Mouse (Mus musculus) left cerebral cortex, postnatal 4 days (tissue): Measurements from ENCODE around the gene Hsd17b11. TPM values are rescaled to one million over a fixed set of nuclear protein-coding genes. Genes with fewer than 3 reads are reported as not detected.
"Not testable (repeated sequence)": the region's sequence is repeated elsewhere in the genome, so short reads cannot be mapped to it uniquely, and the experiment has no call there.

Experiments used
- DNase-seq: peaks from one replicate; pipeline ENCODE4 v3.0.0-alpha.2; 2022
- intact Hi-C: fragments of 180-260 bp; cut with DNase I; formaldehyde crosslinking; loops from one replicate; pipeline ENCODE4 v1.15.1; 2025
- total RNA-seq, 2 experiments: library from RNA; stranded (reverse); gene quantifications; 2 replicates each; pipeline ENCODE4 v1.2.3; 2021

The Hsd17b11 gene
- total RNA-seq, 2 experiments from 2014 or later: 20.2 to 22.6 TPM

DNA sequence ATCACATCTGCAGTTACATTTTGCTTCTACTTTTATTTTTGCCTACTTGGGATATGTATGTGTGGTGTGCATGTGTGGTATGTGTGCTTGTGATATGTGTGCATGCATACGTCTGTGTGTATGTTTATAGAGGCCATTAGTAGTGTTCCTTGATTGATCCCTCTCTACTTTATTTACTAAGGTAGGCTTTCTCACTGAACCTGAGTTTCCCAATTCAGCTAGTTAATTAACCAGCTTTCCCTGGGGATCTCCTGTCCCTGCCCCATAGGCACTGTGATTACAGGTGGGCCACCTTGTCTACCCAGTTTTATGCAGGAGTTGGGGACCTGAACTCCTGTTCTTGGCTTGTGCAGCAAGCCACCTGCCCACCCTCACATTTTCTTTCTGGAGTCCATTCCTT is 15.0 kb upstream of the Hsd17b11 start:
- intact Hi-C loops: no loop called here
- no peak for DNase-seq

DNA sequence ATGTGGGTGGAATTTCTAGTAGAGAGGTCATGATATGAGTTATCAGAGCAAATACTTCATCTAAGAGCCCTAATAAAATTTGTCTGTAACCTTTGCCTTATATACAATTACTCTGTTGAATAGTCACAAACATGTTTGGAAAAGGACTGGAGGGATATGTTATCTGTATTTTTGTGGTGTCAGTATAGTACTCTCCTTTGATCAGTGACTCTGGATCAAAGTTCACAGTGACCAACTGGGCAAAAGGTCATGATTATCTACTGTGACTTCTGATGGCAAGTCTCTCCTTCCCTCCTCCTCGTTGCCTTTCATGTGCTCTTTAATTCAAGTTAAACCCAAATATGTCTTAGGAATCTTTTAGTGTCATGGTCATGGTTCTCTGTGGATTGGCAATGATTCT is 14.1 kb upstream of the Hsd17b11 start:
- DNase-seq: no peak
- intact Hi-C loops: no loop called here

DNA sequence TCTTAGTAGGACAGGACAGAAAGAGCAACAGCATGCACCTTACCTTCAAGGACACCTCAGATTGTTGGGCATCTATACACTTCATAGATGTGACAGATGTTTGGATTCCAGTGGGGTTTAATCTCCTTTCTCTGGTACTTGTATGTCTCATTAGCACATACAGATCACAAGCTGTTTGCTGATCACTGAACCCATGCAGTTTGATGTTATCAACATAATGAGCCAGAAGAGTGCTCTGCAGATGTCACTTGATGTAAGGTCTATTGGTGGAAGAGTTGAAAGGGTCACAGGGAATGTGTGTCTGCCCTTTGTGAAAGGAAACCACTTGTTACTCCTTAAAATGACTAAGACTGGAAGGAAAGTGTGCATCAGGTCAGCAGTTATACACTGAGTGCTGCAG is 13.3 kb upstream of the Hsd17b11 start:
- DNase-seq: no peak
- intact Hi-C loops: no loop called here

DNA sequence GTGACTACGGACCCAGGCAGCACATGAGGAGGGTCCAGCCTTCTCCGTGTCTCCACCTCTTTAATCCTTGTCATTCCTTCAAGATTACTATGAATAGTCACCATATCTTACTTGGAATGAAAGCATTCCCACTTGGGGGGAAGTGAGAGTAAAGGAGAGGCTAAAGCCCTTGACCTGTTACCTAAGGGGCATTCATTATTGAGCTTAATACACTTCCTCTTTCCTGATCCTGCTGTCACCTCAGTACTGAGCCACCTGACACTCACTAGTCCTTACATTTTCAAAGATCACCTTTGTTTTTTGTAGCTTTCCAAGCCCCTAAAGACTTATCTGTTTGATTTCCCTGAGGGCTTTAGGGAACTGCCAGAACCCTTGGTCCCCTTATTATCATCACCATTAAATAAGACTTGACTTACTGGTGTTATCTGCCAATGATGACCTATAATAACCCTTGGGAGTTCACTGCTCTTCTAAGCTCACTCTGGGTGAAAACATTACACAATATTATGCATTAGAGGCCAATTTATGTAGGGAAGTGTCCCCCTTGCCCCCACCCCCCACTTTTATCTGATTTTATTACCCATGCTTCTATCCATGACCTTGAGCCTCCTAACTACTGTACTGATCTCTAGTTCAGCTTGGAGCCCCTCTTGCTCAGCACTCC is 10.8 kb upstream of the Hsd17b11 start:
- intact Hi-C loops: no loop called here
- no peak for DNase-seq

DNA sequence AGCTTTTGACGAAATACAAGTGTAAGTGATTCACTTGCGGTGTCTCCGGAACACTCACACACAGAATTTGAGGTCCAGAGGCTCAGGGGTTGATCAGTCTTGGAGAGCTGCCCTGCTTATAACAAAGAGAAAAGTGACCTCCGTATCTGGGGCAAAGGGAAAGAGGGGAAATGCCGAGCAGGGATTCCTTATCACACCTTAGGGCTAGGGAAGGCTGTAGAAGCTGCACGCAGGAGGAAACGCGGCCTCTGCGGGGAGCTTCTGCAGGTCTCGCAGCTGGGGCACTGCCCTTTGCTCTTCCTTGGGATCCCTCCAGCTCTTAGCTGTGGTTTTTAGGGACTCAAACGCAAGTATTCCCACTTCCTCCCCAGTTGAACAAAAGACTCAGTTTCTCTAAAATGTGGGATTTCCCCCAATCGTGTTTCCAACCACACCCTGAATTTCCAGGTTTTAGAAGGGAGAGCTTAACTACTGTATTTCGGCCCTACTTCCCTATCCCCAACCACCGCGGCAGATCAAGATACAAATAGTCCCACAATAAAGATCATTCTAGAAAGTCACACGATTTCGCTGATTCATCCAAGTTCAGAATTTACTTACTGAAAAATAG is 3.6 kb upstream of the Hsd17b11 start:
- intact Hi-C loops: no loop called here
- DNase-seq: no peak

DNA sequence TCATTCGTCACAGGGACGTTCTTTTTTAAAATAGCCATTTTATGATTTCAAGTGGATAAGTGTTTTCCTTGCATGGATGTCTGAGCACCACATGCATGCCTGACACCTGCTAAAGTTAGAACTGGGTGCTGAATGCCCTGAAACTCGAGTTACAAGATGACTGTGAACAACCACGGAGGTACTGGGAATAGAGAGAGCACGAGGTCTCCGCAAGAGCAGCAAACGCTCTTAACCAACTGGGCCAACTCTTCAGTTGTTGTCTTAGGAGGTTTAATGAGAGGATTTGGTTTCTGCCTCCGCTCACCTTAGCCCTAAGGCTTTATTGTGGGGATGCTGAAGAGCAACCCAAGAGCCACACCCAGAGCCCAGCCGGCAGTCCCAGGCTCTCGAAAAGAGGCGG is 3.0 kb upstream of the Hsd17b11 start:
- intact Hi-C loops: no loop called here
- no peak for DNase-seq

DNA sequence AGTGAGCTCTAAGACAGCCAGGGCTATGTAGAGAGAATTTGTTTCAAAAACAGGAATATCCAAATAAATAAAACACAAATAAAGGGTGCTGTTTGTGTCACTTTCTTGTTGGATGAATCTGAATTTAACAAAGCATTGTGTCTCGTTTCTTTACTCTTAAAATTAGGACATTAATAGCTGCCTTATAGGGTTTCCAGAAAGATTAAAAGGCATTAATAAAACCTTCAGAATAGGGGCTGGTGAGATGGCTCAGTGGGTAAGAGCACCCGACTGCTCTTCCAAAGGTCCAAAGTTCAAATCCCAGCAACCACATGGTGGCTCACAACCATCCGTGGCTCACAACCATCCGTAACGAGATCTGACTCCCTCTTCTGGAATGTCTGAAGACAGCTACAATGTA is 2.5 kb upstream of the Hsd17b11 start:
- intact Hi-C loops, DNase-seq: not testable (repeated sequence)

DNA sequence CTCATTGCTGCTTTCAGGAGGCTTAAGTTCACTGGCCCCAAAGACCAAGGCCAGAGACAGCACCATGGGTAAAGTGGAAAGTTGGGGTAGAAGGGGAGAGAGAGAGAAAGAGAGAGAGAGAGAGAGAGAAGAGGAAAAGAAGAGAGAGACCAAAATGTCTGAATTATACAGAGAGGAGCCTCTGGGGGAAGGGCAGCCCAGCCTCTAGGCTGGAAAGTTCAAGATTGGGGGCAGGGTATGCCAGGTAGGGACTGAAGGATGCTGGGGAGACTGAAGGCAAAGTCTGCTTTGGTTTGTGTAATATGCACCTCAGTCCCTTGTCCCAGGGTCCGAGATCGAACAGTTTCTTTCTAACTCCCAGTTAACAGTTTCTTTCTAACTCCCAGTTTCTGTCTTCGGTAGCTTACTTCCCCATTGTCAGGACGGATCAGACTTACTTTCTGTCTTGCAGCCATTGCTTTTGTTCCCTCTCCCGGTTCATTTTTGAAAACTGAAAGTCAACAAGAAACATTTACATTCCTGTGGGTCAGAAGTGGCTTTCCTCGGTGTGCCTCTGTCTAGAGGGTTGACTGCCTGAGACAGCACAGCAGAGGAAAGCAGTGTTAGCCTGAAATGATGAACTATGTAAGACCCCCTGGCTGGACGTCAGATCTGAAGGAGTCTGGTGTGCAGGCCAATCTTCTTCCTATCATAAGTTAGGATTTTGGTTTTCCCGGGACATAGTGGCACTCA is 1.7 kb upstream of the Hsd17b11 start:
- DNase-seq: no peak
- intact Hi-C loops: no loop called here

DNA sequence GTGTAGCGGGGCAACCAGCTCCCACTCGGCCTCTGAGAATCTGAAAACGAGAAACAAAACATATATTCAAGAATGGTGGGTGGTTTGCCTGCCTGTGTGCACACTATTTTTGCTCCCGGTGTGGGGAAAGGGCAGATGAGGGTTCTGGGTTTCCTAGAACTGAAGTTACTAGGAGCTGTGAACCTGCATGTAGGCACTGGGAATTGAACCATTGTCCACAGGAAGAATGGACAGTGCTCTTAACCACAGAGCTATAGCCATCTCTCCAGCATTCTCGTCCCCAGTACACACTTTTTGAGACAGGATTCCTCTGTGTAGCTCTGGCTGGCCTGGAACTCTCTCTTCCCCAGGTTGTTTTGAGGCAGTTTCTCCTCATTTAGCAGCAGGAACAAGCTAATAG is 839 bp upstream of the Hsd17b11 start:
- DNase-seq: no peak
- intact Hi-C loops: no loop called here

DNA sequence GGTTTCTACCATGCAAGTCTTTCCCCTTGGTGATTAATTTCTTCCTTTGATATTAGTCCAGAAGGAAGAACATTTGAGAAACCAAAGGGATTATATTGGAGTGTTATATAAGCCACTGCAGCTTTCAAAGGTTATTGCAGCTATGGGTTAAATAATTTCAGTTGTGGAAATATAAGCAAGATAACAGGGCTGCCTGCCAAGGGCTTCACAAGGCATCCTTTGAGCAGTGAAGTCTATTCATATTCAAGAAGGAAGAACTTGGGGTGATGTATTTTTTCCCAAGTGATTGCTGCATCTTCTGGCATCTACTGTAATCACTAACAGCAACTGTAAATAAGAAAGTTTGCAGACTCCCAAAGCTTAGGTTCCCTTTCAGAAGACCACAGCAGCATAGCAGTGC is 10.3 kb downstream of the Hsd17b11 start:
- intact Hi-C loops: no loop called here
- no peak for DNase-seq

DNA sequence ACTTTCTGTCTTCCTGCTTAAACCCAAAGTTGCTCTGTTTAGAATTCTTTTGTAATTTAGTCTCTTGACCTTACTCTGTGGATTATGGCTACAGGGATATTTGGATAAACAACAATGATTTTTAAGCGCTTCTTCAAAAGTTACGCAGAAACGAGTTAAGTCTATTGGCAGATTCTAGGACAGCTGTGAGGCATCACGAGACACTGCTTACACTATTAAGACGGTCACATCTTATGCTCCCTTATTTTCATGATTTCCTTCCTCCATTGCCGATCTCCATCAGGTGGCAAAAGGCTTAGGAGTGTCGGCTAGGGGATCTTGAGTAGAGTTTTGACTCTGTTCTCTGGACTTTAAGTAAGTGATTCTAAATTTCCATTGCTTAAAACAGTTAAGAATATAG is 11.5 kb downstream of the Hsd17b11 start:
- DNase-seq: no peak
- intact Hi-C loops: no loop called here

DNA sequence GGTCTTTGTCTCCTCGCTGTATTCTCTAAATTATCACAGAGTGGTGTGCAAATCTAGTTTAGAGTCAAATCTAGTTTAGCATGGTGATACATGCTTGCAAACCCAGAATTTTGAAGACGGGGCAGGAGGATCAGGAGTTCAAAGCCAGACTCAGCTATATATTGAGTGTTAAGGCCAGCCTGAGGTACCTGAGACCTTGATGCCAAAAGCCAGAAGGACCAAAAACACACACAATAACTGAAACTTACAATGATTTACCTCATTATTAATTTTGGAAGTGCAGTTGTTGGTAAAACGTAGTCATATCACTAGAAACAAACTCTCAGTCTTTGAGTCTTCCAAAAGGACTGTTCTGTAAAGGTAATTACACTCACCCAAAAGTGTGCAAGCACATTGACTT is 12.3 kb downstream of the Hsd17b11 start:
- intact Hi-C loops: no loop called here

DNA sequence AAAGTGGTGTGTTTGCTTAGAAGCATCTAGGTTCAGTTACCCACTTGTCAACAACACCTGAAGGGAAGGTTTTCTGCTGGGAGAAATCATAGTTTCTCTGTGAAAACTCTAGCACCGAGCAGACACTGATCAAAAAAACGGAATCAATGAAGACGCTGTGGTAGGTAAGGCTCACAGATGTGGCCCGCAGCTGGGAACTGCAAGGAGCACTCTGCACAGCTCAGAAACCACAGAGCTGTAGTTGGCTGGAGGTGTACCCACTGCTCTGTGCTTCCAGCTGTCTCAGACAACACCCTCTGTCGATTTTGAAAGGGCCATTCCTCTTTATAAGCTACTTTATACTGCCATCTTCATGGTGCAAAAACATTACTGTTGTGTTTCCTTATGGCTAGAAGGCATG is 13.9 kb downstream of the Hsd17b11 start:
- no peak for DNase-seq
- intact Hi-C loops: no loop called here

More for the DNA sequence above, 12.3 kb downstream of the Hsd17b11 start:
- DNase-seq: no peak

DNA sequence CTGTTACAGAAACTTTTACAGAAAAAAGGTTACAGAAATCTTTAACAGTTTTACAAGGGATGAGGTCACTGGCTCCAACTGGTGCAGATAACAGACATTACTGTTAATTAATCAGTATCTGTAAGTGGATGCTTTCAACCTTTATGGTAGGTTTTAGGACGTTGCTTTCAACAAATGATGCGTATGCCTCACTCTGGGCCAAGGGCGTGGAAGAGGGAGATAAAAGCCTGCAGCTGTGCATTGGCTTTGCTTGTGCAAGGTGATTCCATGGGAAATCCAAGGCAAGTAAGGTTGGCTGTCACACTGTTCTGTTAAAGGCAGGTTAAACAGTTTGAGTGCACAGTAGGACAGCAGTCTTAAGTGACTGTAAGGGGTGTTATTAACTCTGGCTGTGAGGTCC is 14.9 kb downstream of the Hsd17b11 start:
- DNase-seq: no peak
- intact Hi-C loops: no loop called here

DNA sequence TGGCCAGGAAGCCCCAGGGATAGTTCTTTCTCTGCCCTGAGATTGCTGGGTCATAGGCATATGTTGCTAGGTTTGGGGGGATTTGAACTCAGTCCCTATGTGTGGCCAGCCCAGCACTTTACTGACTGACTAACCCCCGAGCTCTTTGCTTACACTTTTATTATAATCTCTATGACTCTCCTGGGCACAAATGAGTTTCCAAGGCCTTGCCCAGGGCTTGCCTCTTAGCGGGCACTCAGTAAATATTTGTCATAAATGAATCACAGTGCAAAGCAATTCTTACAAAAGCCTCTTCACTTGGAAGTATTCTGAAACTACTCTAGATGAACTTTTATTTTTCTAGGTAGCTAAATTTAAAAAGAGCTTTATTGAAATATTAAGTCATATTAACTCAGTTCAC is 17.8 kb downstream of the Hsd17b11 start:
- intact Hi-C loops: no loop called here
- no peak for DNase-seq

DNA sequence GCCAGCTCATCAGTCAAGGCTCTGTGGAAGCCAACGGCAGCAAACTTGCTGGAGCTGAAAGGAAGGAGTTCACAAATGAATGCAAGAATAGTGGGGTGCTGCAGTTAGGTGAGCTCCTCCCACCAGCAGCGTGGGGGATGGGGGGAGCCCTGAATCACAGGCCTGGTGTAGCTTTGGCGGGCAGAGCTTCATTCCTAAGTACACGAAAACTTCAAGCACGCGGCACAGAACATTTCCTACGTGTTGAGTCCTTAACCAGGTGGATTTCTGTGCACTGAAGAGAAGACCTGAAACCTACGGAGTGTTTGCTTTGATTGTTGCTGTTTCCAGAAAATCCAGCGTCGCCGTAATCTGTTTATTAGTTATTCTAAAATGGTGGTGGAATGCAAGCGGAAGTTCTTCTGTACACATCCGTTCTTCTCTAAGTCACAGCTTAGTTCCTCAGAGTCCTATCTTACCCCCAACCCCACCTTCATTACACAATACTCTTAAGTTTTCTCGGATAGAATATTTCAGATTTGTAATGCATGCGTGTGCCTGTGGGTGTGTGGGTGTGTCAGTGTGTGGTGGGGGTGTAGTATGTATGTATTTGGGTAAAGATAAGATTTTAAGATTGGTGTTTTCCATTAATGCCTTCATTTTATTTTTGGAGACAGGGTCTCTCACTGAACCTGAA is 18.3 kb downstream of the Hsd17b11 start:
- intact Hi-C loops: no loop called here
- DNase-seq: no peak

DNA sequence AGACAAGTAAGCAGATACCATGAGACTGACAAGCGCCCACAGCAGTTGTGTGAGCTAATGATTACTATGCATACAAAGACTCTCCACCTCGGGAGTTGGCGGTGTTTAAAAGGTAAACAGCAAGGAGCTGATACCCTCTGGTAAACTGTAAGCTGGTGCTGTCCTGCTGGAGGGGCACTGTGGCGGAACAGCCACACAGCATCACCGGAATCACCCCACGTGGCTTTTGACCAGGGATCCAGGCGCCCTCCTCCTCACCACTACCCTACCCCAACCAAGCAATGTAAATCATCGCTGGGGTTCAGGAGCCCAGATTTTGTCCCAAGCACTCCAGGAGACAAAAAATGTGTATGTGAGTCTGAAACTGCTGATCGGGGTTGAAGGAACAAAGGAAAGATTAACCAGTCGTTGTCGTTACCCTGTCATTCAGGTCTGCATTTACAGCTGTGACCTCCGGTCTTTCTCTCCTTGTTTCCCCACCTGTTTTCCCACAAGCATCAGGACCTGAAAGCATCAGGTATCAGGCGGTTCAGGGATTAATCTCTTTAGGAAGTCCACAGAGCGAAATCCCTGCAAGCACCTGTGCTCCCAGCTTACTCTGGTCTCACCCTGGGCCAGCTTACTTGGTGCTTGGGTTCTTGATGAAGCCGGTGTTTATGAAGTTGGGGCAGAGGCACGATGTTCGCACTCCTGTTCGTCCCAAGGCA is 19.0 kb downstream of the Hsd17b11 start:
- intact Hi-C loops: no loop called here
- no peak for DNase-seq

DNA sequence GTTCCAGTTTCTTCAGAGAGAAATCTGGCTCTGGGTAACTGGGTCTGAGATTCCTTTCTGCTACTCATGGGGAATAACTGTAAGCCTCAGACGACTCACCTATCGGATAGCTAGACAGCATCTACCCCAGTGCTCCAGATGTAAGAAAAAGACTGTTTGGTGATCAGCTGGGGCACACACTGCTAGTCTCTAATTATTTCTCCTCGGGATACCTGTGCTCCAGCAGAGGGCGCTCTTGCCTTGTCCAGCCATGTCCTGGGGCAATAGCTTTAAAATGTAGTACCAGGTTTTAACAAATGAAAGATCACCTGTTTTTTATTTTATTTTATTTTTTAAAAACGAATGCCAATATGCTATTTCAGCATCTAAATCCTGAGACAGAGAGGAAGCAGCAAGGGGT is 22.0 kb downstream of the Hsd17b11 start:
- peak; percentile 82 for DNase-seq
- intact Hi-C loops: loop anchor here (10.0 kb wide), 1 partner anchor 335 kb away; no protein-coding TSS in a partner anchor

DNA sequence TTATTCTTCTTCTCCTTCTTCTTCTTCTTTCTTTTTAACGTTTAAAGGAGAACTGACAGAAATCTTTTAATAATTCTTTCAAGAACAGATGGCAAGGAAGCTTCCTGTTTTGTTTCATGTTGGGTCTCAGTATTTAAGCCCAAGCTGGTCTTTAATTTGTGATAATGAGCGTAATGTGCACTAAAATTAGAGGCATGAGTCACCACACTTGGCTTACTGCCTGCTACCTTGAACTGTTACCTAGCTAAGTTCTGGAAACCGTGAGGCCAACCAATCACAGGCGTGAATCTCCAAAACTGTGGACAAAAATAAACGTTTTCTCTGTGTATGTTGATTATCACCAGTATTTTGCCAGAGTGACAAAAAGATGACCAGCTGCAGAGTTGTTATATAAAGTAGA is 23.0 kb downstream of the Hsd17b11 start:
- no peak for DNase-seq
- intact Hi-C loops: loop anchor here (10.0 kb wide), 1 partner anchor 336 kb away; no protein-coding TSS in a partner anchor

DNA sequence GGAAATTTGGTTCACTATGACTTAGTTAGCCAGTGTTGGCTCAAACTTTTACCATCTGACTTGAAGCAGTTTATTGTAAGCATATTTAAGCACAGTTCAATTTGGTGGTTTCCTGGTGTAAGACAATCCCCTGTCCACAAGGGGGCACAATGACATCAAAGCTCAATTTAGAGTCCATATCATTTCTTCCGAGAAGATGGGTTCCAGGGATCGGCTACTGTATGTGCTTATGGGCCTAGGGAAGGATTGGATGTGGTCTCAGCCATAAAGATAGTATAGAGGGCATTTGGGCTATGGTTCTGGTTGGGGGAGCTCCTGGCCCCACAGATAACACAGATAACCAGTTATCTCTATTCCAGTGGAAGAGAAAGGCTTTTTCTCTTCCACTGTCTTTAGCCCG is 26.5 kb downstream of the Hsd17b11 start:
- no peak for DNase-seq

DNA sequence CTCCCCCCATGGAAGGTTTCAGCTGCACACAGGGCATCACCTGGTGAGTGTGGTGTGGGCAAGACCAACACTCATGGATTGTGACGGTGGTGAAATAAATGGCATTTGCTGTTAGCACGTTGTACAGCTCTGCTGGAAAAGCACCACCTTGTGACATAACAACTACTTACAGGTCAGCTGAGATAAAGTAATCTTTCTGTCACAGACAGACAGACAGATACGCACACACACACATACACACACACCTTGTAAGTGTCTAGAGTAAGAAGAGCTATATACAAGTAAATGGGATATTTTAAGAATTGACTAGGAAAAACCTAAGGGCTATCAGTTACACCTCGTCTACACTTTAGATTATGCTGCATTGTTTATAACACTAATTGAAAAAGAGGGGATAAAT is 27.1 kb downstream of the Hsd17b11 start:
- DNase-seq: no peak
- intact Hi-C loops: loop anchor here (10.0 kb wide), 1 partner anchor 340 kb away; no protein-coding TSS in a partner anchor

More for the DNA sequence above, 26.5 kb downstream of the Hsd17b11 start:
- intact Hi-C loops: loop anchor here (10.0 kb wide), 1 partner anchor 340 kb away; no protein-coding TSS in a partner anchor
